Mouse (Mus musculus) left cerebral cortex, adult 18-20 months (tissue): ENCODE measurements around the gene Hkdc1. TPM values are rescaled to one million over a fixed set of nuclear protein-coding genes. Genes with fewer than 3 reads are reported as not detected.
A peak's percentile ranks its signal among the peaks of the same experiment; 100 is the strongest.
"Not testable (repeated sequence)": the region's sequence is repeated elsewhere in the genome, so short reads cannot be mapped to it uniquely, and the experiment has no call there.

Experiments used
- DNase-seq, 2 experiments: peaks; one replicate each; pipeline ENCODE4 v3.0.0; 2021 to 2022; ENCODE audit warnings: low spot score in 2 of 2, mixed read lengths in 1 of 2
- long read RNA-seq, 2 experiments: library from polyadenylated mRNA; stranded (forward); transcript quantifications; one replicate each; pipeline ENCODE4 v2.0.0; 2021
- total RNA-seq, 2 experiments: library from RNA; stranded (reverse); gene quantifications; 2 replicates each; pipeline ENCODE4 v1.2.3; 2021

The Hkdc1 gene
- total RNA-seq: 1 to 10 TPM; 5.9 to 7.2 TPM
- long read RNA-seq, experiment 1, partial matches to known transcripts: 13 of 13 reads
- long read RNA-seq, experiment 1, other reads (novel, unspliced or antisense): 0 of 13 reads
- long read RNA-seq, experiment 2, partial matches to known transcripts: 4 of 6 reads
- long read RNA-seq, experiment 2, other reads (novel, unspliced or antisense): 2 of 6 reads

GRCm38 (mm10) chr10:62422255-62422654 lies at the start of gene Hkdc1:
Gene Hkdc1, minus strand, starts transcription at chr10:62422491.
- DNase-seq: no peak

- DNase-seq: no peak
Measured at GRCm38 (mm10) chr10:62471105-62471504, 48.8 kb upstream of the Hkdc1 start.

GRCm38 (mm10) chr10:62469736-62470135 lies 47.4 kb upstream of the Hkdc1 start:
- no peak for DNase-seq

- DNase-seq: no peak
Measured at GRCm38 (mm10) chr10:62461321-62461720, 39.0 kb upstream of the Hkdc1 start.

- DNase-seq: not testable (repeated sequence)
Measured at GRCm38 (mm10) chr10:62452001-62452400, 29.7 kb upstream of the Hkdc1 start.

- DNase-seq: no peak
Measured at GRCm38 (mm10) chr10:62450280-62450640, 28.0 kb upstream of the Hkdc1 start.

DNA sequence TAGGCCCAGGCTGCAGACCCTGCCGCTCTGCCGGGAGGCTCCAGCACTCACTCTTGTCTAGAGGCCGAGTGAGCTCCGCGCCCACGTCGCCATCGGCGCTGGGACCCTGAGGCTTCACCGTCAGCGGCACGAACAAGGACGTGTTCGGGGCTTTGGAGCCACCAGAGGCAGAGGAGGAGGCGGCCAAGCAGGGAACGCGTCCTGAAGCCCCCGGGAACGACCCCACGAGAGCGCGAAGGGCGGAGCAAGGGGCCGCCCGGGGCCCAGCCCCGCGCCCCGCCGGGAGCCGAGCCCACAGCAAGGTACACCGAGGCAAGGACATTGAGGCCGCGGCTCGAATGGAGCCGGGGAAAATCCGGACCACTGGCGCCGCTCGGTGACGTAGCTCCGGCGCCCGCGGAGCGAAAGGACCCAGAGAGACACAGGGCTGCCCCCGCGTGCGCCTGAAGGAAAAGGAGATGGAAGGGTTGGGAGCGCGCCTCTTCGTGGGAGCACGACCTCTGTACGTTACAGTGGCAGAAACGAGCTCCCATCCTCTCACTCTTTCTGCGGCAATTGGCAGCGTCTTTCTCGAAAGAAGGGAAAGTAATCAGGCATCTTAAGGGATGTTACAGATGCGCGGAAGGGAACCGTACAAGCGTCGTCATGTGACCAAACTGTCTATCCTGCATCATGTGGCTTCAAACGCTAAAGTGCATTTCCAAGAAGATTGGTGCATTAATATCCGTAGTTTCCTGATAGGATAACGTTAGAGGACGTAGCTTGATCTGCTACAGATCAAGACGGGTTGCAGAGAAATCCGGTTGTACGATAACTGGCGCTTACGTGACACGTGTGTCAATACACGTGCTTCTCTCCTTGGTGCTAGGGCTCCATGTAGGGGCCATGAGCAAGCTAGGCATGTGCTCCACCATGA lies 27.3 kb upstream of the Hkdc1 start, which contains the start of the genes 4930507D05Rik and Supv3l1:
Gene 4930507D05Rik, plus strand, starts transcription at position 126 of the 916 bp plus-strand sequence.
Gene Supv3l1, minus strand, starts transcription at position 375 of the 916 bp plus-strand sequence.
- peak; percentile 89 to 90 for DNase-seq

GRCm38 (mm10) chr10:62430427-62430826 lies 8.1 kb upstream of the Hkdc1 start:
- DNase-seq: no peak

DNA sequence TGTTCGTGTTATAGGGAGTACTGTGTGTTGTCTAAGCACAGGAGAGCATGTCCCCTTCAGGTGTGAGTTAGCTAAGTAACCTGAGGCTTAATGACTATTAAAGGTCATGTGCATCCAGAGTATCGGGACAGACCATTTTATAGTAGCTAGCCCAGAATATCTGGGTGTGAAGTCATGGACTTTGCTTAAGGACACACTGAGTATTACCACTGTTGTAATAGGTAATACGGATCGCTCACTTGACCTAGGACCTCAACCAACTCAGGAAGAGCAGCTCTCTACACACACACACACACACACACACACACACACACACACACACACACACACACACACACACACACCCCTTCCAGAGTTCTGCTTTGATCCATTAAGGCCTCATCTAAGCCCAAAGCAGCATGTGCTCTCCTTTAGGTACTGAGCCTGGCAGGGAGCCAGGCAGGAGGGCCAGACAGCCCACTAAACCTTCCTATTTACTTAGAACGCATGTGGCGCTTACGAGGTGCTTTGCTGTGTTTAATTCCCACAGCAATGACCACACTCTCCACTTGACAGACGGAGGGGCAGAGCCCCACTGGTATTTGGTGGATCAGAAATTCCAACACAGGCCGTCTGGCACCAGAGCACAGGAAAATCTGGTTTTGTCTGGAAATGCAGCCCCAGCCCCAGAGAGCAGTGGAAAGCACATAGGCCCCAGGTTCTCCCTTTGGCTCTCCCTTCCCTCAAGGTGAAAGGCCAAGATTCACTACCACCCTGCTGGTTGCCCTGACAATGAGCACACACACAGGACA lies 3.0 kb upstream of the Hkdc1 start:
- DNase-seq: no peak

DNA sequence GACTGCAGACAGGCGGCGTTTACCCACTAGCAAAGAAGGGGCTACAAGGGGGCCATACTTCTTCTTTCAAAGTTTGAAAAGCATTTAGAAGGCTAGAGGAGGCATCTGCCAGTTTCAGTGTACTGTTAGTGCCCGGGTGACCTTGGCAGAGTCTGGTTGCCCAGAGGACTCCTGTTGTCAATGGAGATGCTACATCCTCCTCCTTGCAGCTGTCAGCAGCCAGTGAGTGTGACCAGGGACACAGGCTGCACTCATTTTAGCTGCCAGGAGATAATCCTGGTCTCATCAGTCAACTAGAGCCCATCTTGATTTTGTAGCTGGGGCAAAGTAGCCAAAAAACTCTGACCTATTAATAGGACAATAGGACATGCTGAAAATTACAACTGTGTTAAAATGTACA lies 1.2 kb downstream of the Hkdc1 start:
- no peak for DNase-seq

DNA sequence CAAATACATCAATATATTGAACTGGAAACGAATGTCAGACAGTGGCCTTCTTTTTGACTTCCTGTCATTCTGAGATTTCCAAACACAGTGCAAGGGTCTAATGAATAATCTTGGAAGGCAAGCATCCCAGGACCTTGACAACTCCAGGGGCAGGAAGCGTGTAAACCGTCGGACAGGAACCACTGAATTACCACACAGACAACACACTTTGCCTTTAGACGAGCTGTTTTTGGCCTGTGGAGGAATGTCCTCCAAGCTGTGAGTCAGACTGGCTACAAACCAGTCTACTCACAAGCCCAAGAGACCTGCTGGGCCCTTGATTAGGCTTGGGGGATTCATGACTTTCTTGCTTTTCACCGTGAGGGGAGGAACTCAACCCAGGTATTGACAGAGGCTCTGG lies 1.9 kb downstream of the Hkdc1 start:
- DNase-seq: no peak

- DNase-seq: no peak
Measured at GRCm38 (mm10) chr10:62419422-62419821, 2.9 kb downstream of the Hkdc1 start.

DNA sequence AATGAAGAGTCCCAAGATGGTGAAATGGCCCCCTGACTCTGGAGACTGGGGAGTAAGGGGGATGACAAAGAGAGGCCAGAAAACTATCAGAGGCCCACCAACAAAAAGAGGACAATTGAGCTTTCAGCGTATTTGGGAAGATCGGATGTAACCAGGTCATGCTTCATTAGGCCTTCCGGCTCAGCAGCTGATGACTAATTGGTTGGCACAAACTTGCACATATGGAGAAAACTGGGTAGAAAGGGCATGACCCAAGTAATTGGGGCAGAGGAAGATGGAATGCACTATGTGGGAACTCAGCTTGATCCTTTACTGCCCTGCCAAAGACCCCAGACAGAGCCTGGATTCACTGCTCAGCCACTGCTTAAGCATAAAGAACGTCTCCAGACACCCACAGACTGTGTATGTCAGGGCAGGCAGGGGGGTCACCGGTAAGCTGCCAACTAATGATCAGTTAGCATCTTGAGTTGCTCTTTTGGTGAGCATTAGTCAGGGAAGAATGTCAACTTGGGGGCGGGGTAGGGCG lies 3.4 kb downstream of the Hkdc1 start:
- no peak for DNase-seq

GRCm38 (mm10) chr10:62413606-62413982 lies 8.7 kb downstream of the Hkdc1 start:
- no peak for DNase-seq

DNA sequence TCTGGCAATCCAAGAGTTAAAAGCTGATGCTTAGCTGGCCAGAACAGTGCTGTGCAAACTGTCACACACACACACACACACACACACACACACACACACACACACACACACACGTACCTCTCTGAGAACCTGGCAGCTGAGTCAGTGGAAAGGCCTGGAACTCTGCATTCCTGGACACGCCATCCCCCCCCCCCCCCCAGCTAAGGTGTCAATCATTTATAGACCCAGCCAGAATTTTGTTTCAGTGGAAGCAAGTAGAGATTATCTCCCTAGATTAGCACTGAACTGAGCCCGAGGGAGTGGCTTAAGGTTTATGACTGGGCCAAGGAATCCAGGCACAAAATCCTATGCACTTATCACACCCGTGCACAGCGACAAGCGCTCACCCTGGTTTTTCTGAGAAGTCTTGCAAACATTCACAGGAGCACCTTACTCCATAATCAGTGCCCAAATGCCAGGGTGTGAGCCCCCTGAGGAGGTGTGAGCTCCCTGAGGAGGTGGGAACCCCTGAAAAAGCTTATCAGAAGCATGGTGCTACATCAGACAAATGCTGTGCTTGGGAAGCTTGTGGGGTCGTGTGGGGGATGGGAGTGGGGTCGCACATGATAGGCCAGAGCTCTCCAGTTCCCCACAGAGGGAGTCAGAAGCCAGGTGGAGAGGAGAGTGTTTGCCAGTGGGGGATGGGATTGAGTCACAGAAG lies 9.2 kb downstream of the Hkdc1 start:
- DNase-seq: no peak

- peak in 1 of 2 experiments; percentile 27 for DNase-seq
Measured at GRCm38 (mm10) chr10:62411431-62412410, 10.6 kb downstream of the Hkdc1 start.

DNA sequence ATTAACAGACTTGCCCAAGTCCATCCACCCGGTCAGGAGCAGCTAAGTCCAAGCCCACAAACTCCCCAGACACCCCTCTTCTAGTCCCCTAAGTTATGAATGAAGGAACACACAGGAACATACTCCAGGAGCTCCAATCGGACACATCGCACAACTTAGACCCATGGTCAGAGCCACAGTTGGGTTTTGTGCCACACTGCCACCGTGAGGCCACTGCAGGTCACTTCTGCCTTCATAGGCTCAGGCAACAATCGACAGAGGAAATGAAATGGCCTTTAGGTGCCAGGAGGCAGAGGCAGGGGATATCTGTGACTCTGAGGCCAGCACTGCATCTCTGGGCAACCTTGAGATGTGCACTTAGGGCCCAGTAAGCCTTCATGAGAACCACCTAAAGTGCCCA lies 11.3 kb downstream of the Hkdc1 start:
- peak; percentile 71 to 73 for DNase-seq

DNA sequence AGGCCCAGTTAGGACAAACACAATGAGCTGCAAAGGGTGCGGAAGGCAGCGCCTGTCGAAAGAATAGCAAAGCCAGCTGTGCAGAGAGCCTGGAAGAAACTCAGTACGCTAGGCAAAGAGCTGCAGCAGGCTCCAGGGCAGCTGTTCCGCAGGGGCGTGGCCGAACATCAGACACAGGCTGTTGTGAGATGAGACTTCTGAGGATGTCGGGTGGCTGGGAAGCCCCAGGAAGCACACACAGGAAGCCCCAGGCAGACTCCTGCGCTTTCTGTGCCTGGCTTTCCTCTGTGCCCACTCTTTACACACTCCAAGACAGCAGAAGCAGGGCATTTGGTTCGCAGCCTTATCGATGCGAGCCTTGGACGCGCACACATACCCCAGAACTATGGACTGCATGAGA lies 17.4 kb downstream of the Hkdc1 start:
- DNase-seq: no peak

GRCm38 (mm10) chr10:62401641-62402111 lies 20.6 kb downstream of the Hkdc1 start:
- DNase-seq: peak in 1 of 2 experiments; percentile 19
